Mouse (Mus musculus) left cerebral cortex, adult 18-20 months (tissue): Measurements from ENCODE around the gene Arl5c. TPM values are rescaled to one million over a fixed set of nuclear protein-coding genes. Genes with fewer than 3 reads are reported as not detected.

Source experiments
- DNase-seq, 2 experiments: peaks; one replicate each; pipeline ENCODE4 v3.0.0; 2021 to 2022; ENCODE audit warnings: low spot score in 2 of 2, mixed read lengths in 1 of 2
- total RNA-seq, 2 experiments: library from RNA; stranded (reverse); gene quantifications; 2 replicates each; pipeline ENCODE4 v1.2.3; 2021

Arl5c gene
- total RNA-seq, 2 experiments from 2014 or later, result 1.4 to 1.9 TPM

GRCm38 (mm10) chr11:98019883-98020610, 24.1 kb upstream of the Arl5c start:
- DNase-seq, result no peak

- peak; percentile 75 to 87 for DNase-seq
Observed at GRCm38 (mm10) chr11:98018858-98019641, 23.1 kb upstream of the Arl5c start.

GRCm38 (mm10) chr11:98018222-98018621, 22.2 kb upstream of the Arl5c start:
- DNase-seq, result no peak

- no peak for DNase-seq
Observed at GRCm38 (mm10) chr11:98016824-98017223, 20.8 kb upstream of the Arl5c start.

GRCm38 (mm10) chr11:98016177-98016576, 20.2 kb upstream of the Arl5c start:
- DNase-seq, result no peak

- DNase-seq, result no peak
Observed at GRCm38 (mm10) chr11:98012831-98013230, 16.9 kb upstream of the Arl5c start.

- peak in 1 of 2 experiments; percentile 67 for DNase-seq
Observed at GRCm38 (mm10) chr11:98011716-98012115, 15.7 kb upstream of the Arl5c start.

GRCm38 (mm10) chr11:98008087-98008486, 12.1 kb upstream of the Arl5c start:
- DNase-seq, result no peak

- DNase-seq, result no peak
Observed at GRCm38 (mm10) chr11:98005686-98006085, 9.7 kb upstream of the Arl5c start.

- no peak for DNase-seq
Observed at GRCm38 (mm10) chr11:98005076-98005475, 9.1 kb upstream of the Arl5c start.

GRCm38 (mm10) chr11:98004161-98004560, 8.2 kb upstream of the Arl5c start:
- peak; percentile 67 to 70 for DNase-seq

- DNase-seq, result no peak
Observed at GRCm38 (mm10) chr11:98003171-98003671, 7.2 kb upstream of the Arl5c start.

GRCm38 (mm10) chr11:98002627-98003026, 6.6 kb upstream of the Arl5c start:
- DNase-seq, result peak; percentile 75 to 82

GRCm38 (mm10) chr11:98001986-98002385, 6.0 kb upstream of the Arl5c start:
- no peak for DNase-seq

- DNase-seq, result no peak
Observed at GRCm38 (mm10) chr11:98001351-98001824, 5.4 kb upstream of the Arl5c start.

GRCm38 (mm10) chr11:98000378-98001140, 4.6 kb upstream of the Arl5c start:
- no peak for DNase-seq

- DNase-seq, result no peak
Observed at GRCm38 (mm10) chr11:97999748-98000147, 3.8 kb upstream of the Arl5c start.

GRCm38 (mm10) chr11:97998898-97999608, 3.1 kb upstream of the Arl5c start:
- DNase-seq, result no peak

GRCm38 (mm10) chr11:97998074-97998793, 2.3 kb upstream of the Arl5c start:
- no peak for DNase-seq

- no peak for DNase-seq
Observed at GRCm38 (mm10) chr11:97997387-97997960, 1.5 kb upstream of the Arl5c start.
